Comparison of ENCODE assay signal across 8 mouse cellular contexts in genomic region chr4:59188802-59189545, GRCm38 (mm10). TPM values are rescaled to one million over a fixed set of nuclear protein-coding genes. Genes with fewer than 3 reads are reported as not detected.
DNase-seq lines count a peak whose midpoint lies in the region; ATAC-seq and TF ChIP-seq lines count a peak whose summit lies in the region.

Gene Ugcg (plus strand): TSS chr4:59189257.

- DNase-seq in Patski (ENCODE audit: low read depth, low spot score): no peak
- peak; percentile 82 to 89 for DNase-seq in cerebellum, postnatal 14 days
- peak; percentile 33 to 36 for DNase-seq in frontal cortex, postnatal 25 days (ENCODE audit: low spot score in 2 of 2)
- DNase-seq in left cerebral cortex, adult 11 months (ENCODE audit: low spot score): peak; percentile 51
- peak; percentile 82 for DNase-seq in lung, postnatal 36 days
- peak; percentile 89 for DNase-seq in retina, postnatal 1 day
- peak; percentile 84 for DNase-seq in thymus, postnatal 4 days

- peak within 1 kb of the TSS; percentile 68 for H3K4me2 ChIP-seq in hindbrain, embryonic 13.5 days

- WGBS in hindbrain, embryonic 13.5 days: under 1% methylated on average over 55 of the region's 99 CpGs

- TF ChIP-seq CTCF in Patski (IDR thresholded peaks at IDR 0.05): no peak

- CTCF ChIA-PET in Patski (lab: Charles Lee): no interaction called here

- peak within 1 kb of the TSS; percentile 95 for H3K9ac ChIP-seq in hindbrain, embryonic 13.5 days

- in situ Hi-C loops in Patski (cut with MboI; ENCODE audit: low pct_unique_long_range_greater_than_20kb): loop anchor here (5.0 kb wide), 1 partner anchor 92 kb away; no protein-coding TSS in a partner anchor

- no peaks in the 10 kb centered on the region for H3K9me3 ChIP-seq in hindbrain, embryonic 13.5 days

- ATAC-seq in Patski: peak; percentile 73
- peak; percentile 93 for ATAC-seq in hindbrain, embryonic 13.5 days (ENCODE audit: low FRiP score)

- peak within 1 kb of the TSS; percentile 98 for H3K27ac ChIP-seq in hindbrain, embryonic 13.5 days

- H3K4me1 ChIP-seq in hindbrain, embryonic 13.5 days (replicated peaks): peaks cover 16% of the 10 kb centered on the region

- H3K36me3 ChIP-seq in hindbrain, embryonic 13.5 days: no peaks in the 10 kb centered on the region

- peak within 1 kb of the TSS; percentile 88 for H3K4me3 ChIP-seq in hindbrain, embryonic 13.5 days

- POLR2A ChIA-PET in Patski (lab: Charles Lee): no interaction called here

- no peaks in the 10 kb centered on the region for H3K27me3 ChIP-seq in Patski
- H3K27me3 ChIP-seq in hindbrain, embryonic 13.5 days: no peaks in the 10 kb centered on the region

RNA-seq across cellular contexts. Expression of gene Ugcg, which starts in this region (rescaled TPM):
- 31.7 TPM for polyA plus RNA-seq in Patski (2021)
- polyA plus RNA-seq in hindbrain, embryonic 13.5 days (2015; fragmentation: Nextera tagmentation; extraction: Ambion mirVana): 17.3 and 19.2 TPM in 2 replicates
